ENCODE assay signal across 9 mouse cellular contexts in genomic region chr6:91776543-91776942, GRCm38 (mm10). TPM values are rescaled to one million over a fixed set of nuclear protein-coding genes. Genes with fewer than 3 reads are reported as not detected.
DNase-seq lines count a peak whose midpoint lies in the region; ATAC-seq lines count a peak whose summit lies in the region.
"Had no signal": no experiment of that assay in that cellular context is flagged by ENCODE, and none has a peak within 500 bp of the region (broad histone marks: within the 10 kb centered on the region; RNA-seq: fewer than 3 reads in every experiment).

No protein-coding gene starts in this region.

- 17% methylated on average over 9 of the region's 9 CpGs for WGBS in heart, embryonic 14.5 days

- H3K4me2 ChIP-seq in heart, embryonic 14.5 days (ENCODE audit: low read length) = no peak overlapping the region

- no peaks in the 10 kb centered on the region for H3K4me1 ChIP-seq in heart, embryonic 14.5 days (ENCODE audit: control insufficient read depth in 2 of 2, insufficient read depth in 2 of 2, low read length in 2 of 2)

- H3K36me3 ChIP-seq in heart, embryonic 14.5 days (ENCODE audit: control insufficient read depth, insufficient read depth, low read length) = peaks cover 79% of the 10 kb centered on the region

- no peak overlapping the region for H3K9ac ChIP-seq in heart, embryonic 14.5 days (ENCODE audit: low read length)

- ATAC-seq in heart, embryonic 14.5 days (ENCODE audit: insufficient number of reproducible peaks, insufficient read depth, low FRiP score, low read depth) = peak; percentile 18; the same call in 1 of the 2 replicates

- no peak overlapping the region for H3K27ac ChIP-seq in heart, embryonic 14.5 days (replicated peaks in 1 of 2; ENCODE audit: control insufficient read depth in 1 of 2, insufficient read depth in 1 of 2, low read depth in 2 of 2, low read length in 2 of 2)

- peak; percentile 54 for DNase-seq in layer of hippocampus, adult 11-12 months (ENCODE audit: low spot score)
- DNase-seq in layer of hippocampus, adult 9-10 months (ENCODE audit: low spot score) = no peak
- DNase-seq in adrenal gland, adult 2 months = peak; percentile 78
- DNase-seq in embryo, embryonic 11.5 days (ENCODE audit: low read depth, low spot score) = peak; percentile 67
- peak; percentile 77 for DNase-seq in kidney, postnatal 14 days
- DNase-seq in lung, postnatal 14 days = peak; percentile 65
- peak; percentile 63 for DNase-seq in right cerebral cortex, postnatal 14 days

- 0 out of 2 replicates have a peak, but pooled peaks cover 3% of the 10 kb centered on the region for H3K9me3 ChIP-seq in heart, embryonic 14.5 days (ENCODE audit: control insufficient read depth, low read length)

- H3K4me3 ChIP-seq in heart, embryonic 14.5 days (ENCODE audit: control insufficient read depth in 1 of 2, insufficient read depth in 1 of 2, low read depth in 1 of 2, low read length in 2 of 2) = no peak overlapping the region

- H3K27me3 ChIP-seq in heart, embryonic 14.5 days (ENCODE audit: control insufficient read depth, insufficient read depth, low read length) = no peaks in the 10 kb centered on the region

RNA-seq across cellular contexts. Expression of gene Grip2, which starts 50.5 kb away (rescaled TPM):
- total RNA-seq in adrenal gland, adult 2 months (2021) = 1 to 10 TPM; 1.3 to 3.5 TPM
- 3.3 TPM in 2 replicates for polyA plus RNA-seq in adrenal gland, adult 2 months (2012; rRNA removed)
- polyA plus RNA-seq in heart, embryonic 14.5 days (2014; fragmentation: Nextera tagmentation; extraction: Ambion mirVana) = 6.7 and 7.8 TPM in 2 replicates
- total RNA-seq: neutrophil, adult 5-6 weeks had no signal
